8 mouse cellular contexts compared by ENCODE assay signal in genomic region chr10:82795071-82795731, GRCm38 (mm10). TPM values are rescaled to one million over a fixed set of nuclear protein-coding genes. Genes with fewer than 3 reads are reported as not detected.
DNase-seq lines count a peak whose midpoint lies in the region; ATAC-seq and TF ChIP-seq lines count a peak whose summit lies in the region.

No protein-coding gene starts in this region.

- ATAC-seq in erythroid progenitor cell, adult 5-6 weeks (replicated peaks; ENCODE audit: low FRiP score, poor library complexity, severe bottlenecking), result no peak; the same call in 1 of the 2 replicates

- H3K4me3 ChIP-seq in lung, adult 2 months (replicated peaks; ENCODE audit: extremely low read depth, low read depth, low read length), result no peak overlapping the region

- peak; percentile 81 for DNase-seq in MN1 (ENCODE audit: low spot score)
- peak; percentile 74 to 87 for DNase-seq in cerebellum, adult 18-20 months
- DNase-seq in frontal cortex, adult 2 months (ENCODE audit: extremely low spot score in 1 of 2, low spot score in 1 of 2), result peak; percentile 72 to 83
- DNase-seq in heart, postnatal 4 days, result peak; percentile 67
- DNase-seq in layer of hippocampus, adult 9-11 months, result peak; percentile 86
- DNase-seq in lung, adult 2 months, result peak; percentile 48
- DNase-seq in right cerebral cortex, adult 2 months (ENCODE audit: low spot score in 2 of 2), result peak; percentile 73 to 85

- 12% methylated on average over 15 of the region's 15 CpGs for WGBS in lung, adult 2 months

- peak; percentile 60 for TF ChIP-seq CTCF in lung, adult 2 months (IDR thresholded peaks at IDR 0.05; ENCODE audit: insufficient read depth, low read length)

- TF ChIP-seq POLR2A in lung, adult 2 months (IDR thresholded peaks at IDR 0.05; ENCODE audit: borderline replicate concordance, extremely low read depth, low read depth, low read length), result no peak

- peaks cover 7% of the 10 kb centered on the region; the same call in 1 of the 2 replicates for H3K4me1 ChIP-seq in lung, adult 2 months (ENCODE audit: control insufficient read depth, insufficient read depth, low read length)

RNA-seq across cellular contexts. Expression of gene Nfyb, which starts 31.3 kb away (rescaled TPM):
- 49.0 and 61.6 TPM in 2 replicates for polyA plus RNA-seq in frontal cortex, adult 2 months (2012; rRNA removed)
- 10 to 100 TPM; 23.2 to 24.9 TPM for total RNA-seq in heart, postnatal 4 days (2021)
- 5.6 and 7.1 TPM in 2 replicates for polyA plus RNA-seq in lung, adult 2 months (2012; rRNA removed)
- 36.0 and 65.0 TPM in 2 replicates for total RNA-seq in erythroid progenitor cell, adult 5-6 weeks (2015; ENCODE audit: low replicate concordance)
- total RNA-seq in erythroid progenitor cell, adult 5-6 weeks (2017; ENCODE audit: low replicate concordance), result 81.4 and 122 TPM in 2 replicates

RNA-seq across cellular contexts. Expression of gene Txnrd1, which starts 38.5 kb away (rescaled TPM):
- polyA plus RNA-seq in frontal cortex, adult 2 months (2012; rRNA removed), result 47.5 and 51.4 TPM in 2 replicates
- 10 to 100 TPM; 51.8 to 60.5 TPM for total RNA-seq in heart, postnatal 4 days (2021)
- polyA plus RNA-seq in lung, adult 2 months (2012; rRNA removed), result 25.5 and 35.6 TPM in 2 replicates
- total RNA-seq in erythroid progenitor cell, adult 5-6 weeks (2015; ENCODE audit: low replicate concordance), result 26.7 and 38.1 TPM in 2 replicates
- total RNA-seq in erythroid progenitor cell, adult 5-6 weeks (2017; ENCODE audit: low replicate concordance), result 38.2 and 56.8 TPM in 2 replicates
